Mouse (Mus musculus): ENCODE measurements around the gene Wfdc15a.

- no peak for TF ChIP-seq CTCF (conservative IDR thresholded peaks at IDR 0.05; ENCODE audit: low read length)
- TF ChIP-seq NANOG (IDR thresholded peaks at IDR 0.05; ENCODE audit: borderline replicate concordance, low read length): no peak
Observed at GRCm38 (mm10) chr2:164194959-164195630, 4.8 kb downstream of the Wfdc15a start.

Measured in E14TG2a.4 (cell line).